Mouse (Mus musculus) hindbrain, embryonic 12.5 days (tissue): ENCODE data around the gene Frmd4b. TPM values are rescaled to one million over a fixed set of nuclear protein-coding genes. Genes with fewer than 3 reads are reported as not detected.
"Not testable (repeated sequence)": the region's sequence is repeated elsewhere in the genome, so short reads cannot be mapped to it uniquely, and the experiment has no call there.

Source experiments
- ATAC-seq: fragments of 200-750 bp; cut with Nextera tagmentation; 2 replicates; pipeline ENCODE4 v1.8.0; 2017; ENCODE audit warnings: moderate TSS enrichment; ENCODE audit not compliant: low FRiP score
- H3K27ac ChIP-seq: fragments of 300-500 bp; sonication (generic); 2 replicates; pipeline ENCODE4 v1.5.1; 2016; ENCODE audit warnings: mild to moderate bottlenecking
- H3K27me3 ChIP-seq: fragments of 300-500 bp; sonication (generic); 2 replicates; pipeline ENCODE4 v1.6.1; 2016; ENCODE audit warnings: mild to moderate bottlenecking
- H3K36me3 ChIP-seq: fragments of 300-500 bp; sonication (generic); 2 replicates; pipeline ENCODE4 v1.6.1; 2016; ENCODE audit warnings: mild to moderate bottlenecking
- H3K4me1 ChIP-seq: fragments of 300-500 bp; sonication (generic); 2 replicates; pipeline ENCODE4 v1.6.1; 2016
- H3K4me2 ChIP-seq: fragments of 300-500 bp; sonication (generic); replicated peaks from 2 replicates; pipeline ENCODE4 v1.6.1; 2016; ENCODE audit warnings: mild to moderate bottlenecking
- H3K4me3 ChIP-seq: fragments of 300-500 bp; sonication (generic); 2 replicates; pipeline ENCODE4 v1.5.1; 2016; ENCODE audit warnings: mild to moderate bottlenecking
- H3K9ac ChIP-seq: fragments of 300-500 bp; sonication (generic); 2 replicates; pipeline ENCODE4 v1.6.1; 2016; ENCODE audit warnings: mild to moderate bottlenecking, moderate library complexity
- H3K9me3 ChIP-seq: fragments of 300-500 bp; sonication (generic); replicated peaks from 2 replicates; pipeline ENCODE4 v1.6.1; 2016; ENCODE audit warnings: mild to moderate bottlenecking
- WGBS: fragments of 180-500 bp; shearing (Covaris S2); methylation state at CpG from one replicate; pipeline ENCODE4 v1.1.7; 2016; 5-methylcytosine and 5-hydroxymethylcytosine counted together
- polyA plus RNA-seq: library from polyadenylated mRNA; unstranded; fragments of >200 nt; fragmentation: Nextera tagmentation; extraction: Ambion mirVana; gene quantifications from 2 replicates; pipeline ENCODE4 v1.2.1, GENCODE M21; 2016

Frmd4b gene
- polyA plus RNA-seq, 1 experiment from 2014 or later = 48.5 TPM

GRCm38 (mm10) chr6:97396957-97397354, 220.4 kb downstream of the Frmd4b start:
- Histone ChIP-seq H3K4me3 (no peak overlapping the region), H3K36me3 (no peaks in the 10 kb centered on the region), H3K4me1 (peaks cover 43% of the 10 kb centered on the region), H3K27me3 (no peaks in the 10 kb centered on the region), H3K27ac (peak overlapping the region; percentile 83), H3K9me3 (no peaks in the 10 kb centered on the region), H3K4me2 (no peak overlapping the region), H3K9ac (no peak overlapping the region)
- ATAC-seq = peak; percentile 59
- 37% methylated on average over 3 of the region's 3 CpGs for WGBS

GRCm38 (mm10) chr6:97396351-97396956, 220.9 kb downstream of the Frmd4b start:
- H3K4me2 ChIP-seq = peak overlapping the region; percentile 21; the same call in 1 of the 2 replicates
- peak; percentile 88 for ATAC-seq
- H3K4me3 ChIP-seq = no peak overlapping the region
- 10% methylated on average over 9 of the region's 9 CpGs for WGBS
- H3K9ac ChIP-seq = no peak overlapping the region
- no peaks in the 10 kb centered on the region for H3K27me3 ChIP-seq
- no peaks in the 10 kb centered on the region for H3K36me3 ChIP-seq
- peak overlapping the region; percentile 83 for H3K27ac ChIP-seq
- no peaks in the 10 kb centered on the region for H3K9me3 ChIP-seq
- H3K4me1 ChIP-seq = peaks cover 43% of the 10 kb centered on the region

DNA sequence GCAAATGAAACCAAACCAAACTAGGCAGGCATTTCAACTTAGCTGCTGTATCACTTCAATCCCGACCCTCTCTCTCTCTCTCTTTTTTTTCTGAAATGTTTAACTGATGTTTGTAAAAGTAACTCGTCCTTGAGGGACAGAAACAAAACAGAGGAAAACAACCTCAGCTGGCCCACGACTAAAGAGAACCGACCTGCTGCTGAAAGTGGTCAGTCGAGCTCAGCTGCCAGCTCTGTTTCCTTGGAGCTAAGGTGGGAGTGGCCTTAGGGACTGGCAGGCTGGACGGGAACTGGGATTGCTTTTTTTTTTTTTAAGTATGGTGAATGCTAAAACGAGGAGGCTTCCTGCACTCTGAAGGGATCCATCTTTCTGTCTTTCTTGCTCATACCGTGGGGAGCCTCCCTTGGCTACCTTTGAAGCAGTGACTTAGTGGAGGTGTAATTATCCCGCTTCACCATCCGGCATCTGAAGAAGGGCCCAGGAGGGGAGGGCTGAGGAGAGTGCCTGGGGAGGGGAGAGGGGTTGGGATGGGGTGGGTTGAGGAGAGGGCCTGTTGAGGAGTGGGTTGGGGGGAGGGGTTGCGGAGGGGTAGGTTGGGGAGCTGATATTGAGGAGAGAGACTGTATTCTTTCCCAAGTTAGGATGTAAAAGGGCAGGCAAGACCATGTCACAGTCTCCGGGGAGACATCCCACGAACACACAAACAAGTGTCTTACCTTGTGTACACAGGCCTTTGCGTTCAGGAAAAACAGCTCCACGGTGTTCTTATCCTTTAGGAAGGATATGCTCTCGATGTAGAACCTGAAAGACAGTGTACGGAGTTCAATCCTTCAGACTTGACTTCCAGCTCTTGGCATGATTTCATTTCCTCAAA, 221.6 kb downstream of the Frmd4b start:
- Histone ChIP-seq H3K27me3 (no peaks in the 10 kb centered on the region), H3K4me2 (peak overlapping the region; percentile 21), H3K4me3 (no peak overlapping the region), H3K9ac (no peak overlapping the region), H3K9me3 (no peaks in the 10 kb centered on the region), H3K27ac (peak overlapping the region; percentile 83), H3K36me3 (no peaks in the 10 kb centered on the region), H3K4me1 (peaks cover 43% of the 10 kb centered on the region)
- WGBS = 11% methylated on average over 17 of the region's 17 CpGs
- ATAC-seq = peak; percentile 31; the same call in 1 of the 2 replicates

DNA sequence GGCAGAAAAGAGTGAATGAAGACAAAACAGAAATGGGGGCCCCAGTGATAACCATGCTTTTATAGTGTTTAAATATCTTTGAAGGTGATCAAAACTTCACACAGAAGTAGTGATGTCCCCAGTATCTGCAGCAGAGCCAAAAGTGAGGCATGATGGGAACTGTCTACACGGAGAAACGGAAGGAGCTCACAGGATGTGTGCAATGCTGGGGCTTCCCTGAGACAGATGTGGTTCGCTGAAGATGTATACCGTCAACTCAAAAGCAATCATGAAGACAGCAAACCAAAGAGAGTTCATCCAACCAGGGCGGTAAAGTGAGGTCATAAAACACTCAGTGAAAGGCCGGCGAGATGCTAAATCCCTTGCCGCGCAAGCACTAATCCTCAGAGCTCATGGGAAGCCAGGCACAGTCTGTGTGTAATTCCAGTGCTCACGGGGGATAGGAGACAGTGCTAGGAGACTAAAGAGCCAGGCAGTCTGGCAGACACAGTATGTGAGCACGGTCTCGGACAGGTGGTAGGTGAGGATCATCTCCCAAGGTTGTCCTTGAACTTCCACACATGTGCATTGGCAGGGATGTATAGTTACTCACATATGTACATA, 222.8 kb downstream of the Frmd4b start:
- Histone ChIP-seq H3K9ac (no peak overlapping the region), H3K4me1 (peaks cover 43% of the 10 kb centered on the region), H3K4me3 (no peak overlapping the region), H3K27ac (peak overlapping the region; percentile 83), H3K4me2 (no peak overlapping the region), H3K27me3 (no peaks in the 10 kb centered on the region), H3K36me3 (no peaks in the 10 kb centered on the region), H3K9me3 (no peaks in the 10 kb centered on the region)
- 60% methylated on average over 12 of the region's 12 CpGs for WGBS
- ATAC-seq = no peak

GRCm38 (mm10) chr6:97392912-97393311, 224.4 kb downstream of the Frmd4b start:
- Histone ChIP-seq H3K9ac (no peak overlapping the region), H3K27me3 (no peaks in the 10 kb centered on the region), H3K36me3 (no peaks in the 10 kb centered on the region), H3K4me3 (no peak overlapping the region), H3K27ac (no peak overlapping the region), H3K9me3 (no peaks in the 10 kb centered on the region), H3K4me1 (peaks cover 37% of the 10 kb centered on the region), H3K4me2 (no peak overlapping the region)
- WGBS = 85% methylated on average over 3 of the region's 3 CpGs
- ATAC-seq = no peak

DNA sequence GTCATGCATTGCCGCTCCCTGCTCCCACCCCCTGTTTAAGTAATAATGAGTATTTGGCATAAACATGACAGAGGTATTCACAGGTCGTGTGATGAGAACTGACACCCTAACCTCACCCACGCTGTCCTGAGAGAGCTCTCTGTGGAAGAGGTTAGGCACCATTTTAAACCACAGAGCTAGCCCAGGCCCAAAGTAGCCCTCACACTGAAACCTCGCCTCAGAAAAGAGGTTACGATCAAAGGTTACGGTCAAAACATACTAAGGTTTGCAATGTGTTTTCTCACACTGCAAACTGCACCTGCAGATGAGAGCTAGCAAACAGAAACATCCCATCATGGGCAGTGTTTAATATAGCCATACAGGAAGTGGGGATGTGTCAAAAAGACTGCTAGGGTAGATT, 230.0 kb downstream of the Frmd4b start:
- WGBS = 85% methylated on average over 6 of the region's 6 CpGs
- H3K4me2 ChIP-seq = no peak overlapping the region
- H3K36me3 ChIP-seq = no peaks in the 10 kb centered on the region
- no peak for ATAC-seq
- no peak overlapping the region for H3K27ac ChIP-seq
- no peak overlapping the region for H3K9ac ChIP-seq
- no peaks in the 10 kb centered on the region for H3K9me3 ChIP-seq
- no peak overlapping the region for H3K4me3 ChIP-seq
- H3K4me1 ChIP-seq = no peaks in the 10 kb centered on the region
- H3K27me3 ChIP-seq = no peaks in the 10 kb centered on the region

- no peak overlapping the region for H3K4me3 ChIP-seq
- no peaks in the 10 kb centered on the region for H3K4me1 ChIP-seq
- no peak for ATAC-seq
- H3K27ac ChIP-seq = no peak overlapping the region
- WGBS = 81% methylated on average over 5 of the region's 5 CpGs
- H3K27me3 ChIP-seq = no peaks in the 10 kb centered on the region
- no peak overlapping the region for H3K4me2 ChIP-seq
- H3K9ac ChIP-seq = no peak overlapping the region
- no peaks in the 10 kb centered on the region for H3K9me3 ChIP-seq
- no peaks in the 10 kb centered on the region for H3K36me3 ChIP-seq
Observed at GRCm38 (mm10) chr6:97384918-97385317, 232.4 kb downstream of the Frmd4b start.

DNA sequence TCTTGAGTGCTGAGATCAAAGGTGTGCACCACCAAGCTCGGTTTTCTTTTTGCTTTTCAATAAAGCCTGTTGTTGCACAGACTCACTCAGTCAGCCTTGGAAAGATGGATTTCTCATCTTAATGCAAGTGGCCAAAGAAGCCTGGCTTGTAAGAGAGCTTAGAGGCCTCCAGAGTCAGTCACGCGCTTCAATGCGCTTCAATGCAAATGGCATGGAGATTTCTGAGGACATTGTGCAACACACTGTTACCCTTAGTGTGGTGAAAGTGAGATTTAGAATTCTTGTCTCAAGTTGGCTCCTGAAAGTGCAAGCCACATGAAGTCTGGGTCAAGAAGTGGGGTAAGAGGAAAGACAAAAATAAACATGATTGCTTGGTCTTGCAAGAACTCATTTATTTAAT, 236.1 kb downstream of the Frmd4b start:
- ATAC-seq = no peak
- H3K4me2 ChIP-seq = no peak overlapping the region
- no peaks in the 10 kb centered on the region for H3K9me3 ChIP-seq
- no peaks in the 10 kb centered on the region for H3K27me3 ChIP-seq
- 75% methylated on average over 4 of the region's 4 CpGs for WGBS
- no peak overlapping the region for H3K9ac ChIP-seq
- no peak overlapping the region for H3K27ac ChIP-seq
- no peaks in the 10 kb centered on the region for H3K36me3 ChIP-seq
- H3K4me1 ChIP-seq = no peaks in the 10 kb centered on the region
- no peak overlapping the region for H3K4me3 ChIP-seq

GRCm38 (mm10) chr6:97370947-97371346, 246.4 kb downstream of the Frmd4b start:
- Histone ChIP-seq H3K27ac (no peak overlapping the region), H3K4me2 (no peak overlapping the region), H3K9me3 (no peaks in the 10 kb centered on the region), H3K4me1 (0 out of 2 replicates have a peak, but pooled peaks cover 8% of the 10 kb centered on the region), H3K4me3 (no peak overlapping the region), H3K9ac (no peak overlapping the region), H3K27me3 (no peaks in the 10 kb centered on the region), H3K36me3 (no peaks in the 10 kb centered on the region)
- 34% methylated on average over 2 of the region's 2 CpGs for WGBS
- ATAC-seq = no peak

DNA sequence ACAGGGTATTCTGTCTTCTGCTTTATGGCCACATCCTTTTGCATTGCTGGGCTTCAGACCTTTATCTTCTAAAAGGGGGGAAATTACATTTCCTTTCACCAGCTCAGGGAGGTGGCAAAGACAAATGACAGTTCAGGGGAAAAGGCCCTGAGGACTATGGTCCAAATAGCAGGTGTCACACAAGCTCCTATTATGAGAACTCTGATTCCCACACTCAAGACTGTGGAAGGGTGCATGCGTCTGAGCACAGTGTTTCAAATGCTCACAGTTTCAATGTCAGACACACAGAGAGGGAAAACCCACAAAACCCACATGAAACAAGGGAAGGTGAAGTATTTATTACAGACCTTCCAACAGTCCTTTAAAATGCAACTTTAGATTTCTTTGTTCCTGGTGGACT, 246.9 kb downstream of the Frmd4b start:
- 55% methylated on average over 1 of the region's 1 CpGs for WGBS
- H3K27ac ChIP-seq = no peak overlapping the region
- H3K4me2 ChIP-seq = no peak overlapping the region
- no peak overlapping the region for H3K4me3 ChIP-seq
- H3K27me3 ChIP-seq = no peaks in the 10 kb centered on the region
- no peaks in the 10 kb centered on the region for H3K36me3 ChIP-seq
- 0 out of 2 replicates have a peak, but pooled peaks cover 8% of the 10 kb centered on the region for H3K4me1 ChIP-seq
- no peaks in the 10 kb centered on the region for H3K9me3 ChIP-seq
- no peak overlapping the region for H3K9ac ChIP-seq
- no peak for ATAC-seq

DNA sequence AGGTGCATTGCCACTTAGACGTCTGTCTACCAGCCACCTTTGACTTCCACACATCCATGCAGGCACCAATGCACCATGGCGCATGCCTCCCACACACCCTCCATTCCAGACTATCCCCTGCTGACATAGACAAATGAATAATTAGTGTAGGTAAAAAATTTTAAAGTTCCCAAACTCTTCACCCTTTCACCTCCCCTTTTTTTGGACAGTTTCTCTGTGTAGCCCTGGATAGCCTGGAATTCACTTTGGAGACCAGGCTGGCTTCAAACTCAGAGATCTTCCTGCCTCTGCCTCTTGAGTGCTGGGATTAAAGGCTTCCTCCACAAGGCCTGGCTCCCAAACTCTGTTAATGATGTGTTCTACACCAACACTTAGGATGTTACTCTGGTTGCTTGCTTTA, 253.5 kb downstream of the Frmd4b start:
- Histone ChIP-seq H3K36me3 (peaks cover 10% of the 10 kb centered on the region), H3K4me2 (no peak overlapping the region), H3K4me3 (no peak overlapping the region), H3K4me1 (peaks cover 2% of the 10 kb centered on the region; the same call in 1 of the 2 replicates), H3K27ac (no peak overlapping the region), H3K27me3 (no peaks in the 10 kb centered on the region), H3K9me3 (no peaks in the 10 kb centered on the region), H3K9ac (no peak overlapping the region)
- WGBS = 87% methylated on average over 2 of the region's 2 CpGs
- ATAC-seq = no peak

DNA sequence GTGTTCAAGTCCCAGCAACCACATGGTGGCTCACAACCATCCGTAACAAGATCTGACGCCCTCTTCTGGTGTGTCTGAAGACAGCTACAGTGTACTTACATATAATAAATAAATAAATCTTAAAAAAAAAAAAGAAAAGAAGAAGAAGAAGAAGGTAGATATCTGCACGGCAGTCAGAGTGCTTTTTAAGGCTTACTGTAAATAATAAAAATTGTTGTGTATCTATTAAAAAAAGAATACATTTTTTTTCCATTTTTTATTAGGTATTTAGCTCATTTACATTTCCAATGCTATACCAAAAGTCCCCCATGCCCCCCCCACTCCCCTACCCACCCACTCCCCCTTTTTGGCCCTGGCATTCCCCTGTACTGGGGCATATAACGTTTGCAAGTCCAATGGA, 259.7 kb downstream of the Frmd4b start:
- not testable (repeated sequence) for H3K27ac ChIP-seq, ATAC-seq, H3K4me3 ChIP-seq, H3K27me3 ChIP-seq, H3K9ac ChIP-seq, H3K4me2 ChIP-seq, H3K9me3 ChIP-seq
- H3K36me3 ChIP-seq = peaks cover 10% of the 10 kb centered on the region
- H3K4me1 ChIP-seq = peaks cover 21% of the 10 kb centered on the region
- 96% methylated on average over 4 of the region's 4 CpGs for WGBS
